Mouse (Mus musculus): Measurements from ENCODE around the gene 9530003J23Rik. TPM values are rescaled to one million over a fixed set of nuclear protein-coding genes. Genes with fewer than 3 reads are reported as not detected.

9530003J23Rik gene
- not detected in 2 replicates for polyA plus RNA-seq (2015; fragmentation: Nextera tagmentation; extraction: Ambion mirVana)

GRCm38 (mm10) chr10:117238603-117239002 is at the start of gene 9530003J23Rik:
TSS of gene 9530003J23Rik (minus strand) at chr10:117238703.

DNA sequence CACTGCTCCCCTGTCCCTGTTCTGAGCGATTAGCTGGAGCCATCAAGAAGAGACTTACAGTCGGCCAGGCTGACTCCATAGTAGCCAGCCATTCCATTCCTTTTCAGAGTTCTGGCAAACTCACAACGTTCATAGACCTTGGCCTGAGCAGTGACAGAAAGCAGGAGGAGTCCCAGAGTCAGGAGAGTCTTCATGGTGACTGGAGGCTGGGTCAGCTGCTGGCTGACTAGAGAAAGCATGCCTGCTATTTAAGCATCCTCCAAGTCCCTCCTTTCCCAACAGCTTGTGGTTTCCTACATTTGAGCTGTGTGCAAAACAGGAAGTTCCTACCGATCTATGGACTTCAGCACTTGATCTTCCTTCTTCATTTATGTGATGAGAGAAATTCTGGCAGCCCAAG is 43.5 kb upstream of the 9530003J23Rik start, which contains the start of gene Lyz2:
Lyz2 (minus strand) TSS at position 273 of the 400 bp plus-strand sequence.

GRCm38 (mm10) chr10:117224102-117224990 is 14.2 kb downstream of the 9530003J23Rik start, which contains the start of gene Yeats4:
TSS of gene Yeats4 (minus strand) at chr10:117224507.

Other genes starting within 250 kb of the 9530003J23Rik start
- gene Lrrc10, start 193.4 kb downstream of the 9530003J23Rik start, polyA plus RNA-seq (2015; fragmentation: Nextera tagmentation; extraction: Ambion mirVana), result not detected in 2 replicates
- gene Cct2, start 174.9 kb downstream of the 9530003J23Rik start, polyA plus RNA-seq (2015; fragmentation: Nextera tagmentation; extraction: Ambion mirVana), result 118 and 143 TPM in 2 replicates
- gene Frs2, start 90.2 kb downstream of the 9530003J23Rik start, polyA plus RNA-seq (2015; fragmentation: Nextera tagmentation; extraction: Ambion mirVana), result 13.5 and 22.3 TPM in 2 replicates
- 42.6 and 48.5 TPM in 2 replicates for gene Yeats4, start 14.2 kb downstream of the 9530003J23Rik start, polyA plus RNA-seq (2015; fragmentation: Nextera tagmentation; extraction: Ambion mirVana)
- gene Lyz2, start 43.6 kb upstream of the 9530003J23Rik start, polyA plus RNA-seq (2015; fragmentation: Nextera tagmentation; extraction: Ambion mirVana), result 175 and 328 TPM in 2 replicates
- 1.5 and 3.1 TPM in 2 replicates for gene Lyz1, start 54.2 kb upstream of the 9530003J23Rik start, polyA plus RNA-seq (2015; fragmentation: Nextera tagmentation; extraction: Ambion mirVana)
- gene Cpsf6, start 141.3 kb upstream of the 9530003J23Rik start, polyA plus RNA-seq (2015; fragmentation: Nextera tagmentation; extraction: Ambion mirVana), result 40.3 and 59.8 TPM in 2 replicates

All from adrenal gland, postnatal 0 days (tissue).